10 mouse cellular contexts compared by ENCODE assay signal in the genomic region with DNA sequence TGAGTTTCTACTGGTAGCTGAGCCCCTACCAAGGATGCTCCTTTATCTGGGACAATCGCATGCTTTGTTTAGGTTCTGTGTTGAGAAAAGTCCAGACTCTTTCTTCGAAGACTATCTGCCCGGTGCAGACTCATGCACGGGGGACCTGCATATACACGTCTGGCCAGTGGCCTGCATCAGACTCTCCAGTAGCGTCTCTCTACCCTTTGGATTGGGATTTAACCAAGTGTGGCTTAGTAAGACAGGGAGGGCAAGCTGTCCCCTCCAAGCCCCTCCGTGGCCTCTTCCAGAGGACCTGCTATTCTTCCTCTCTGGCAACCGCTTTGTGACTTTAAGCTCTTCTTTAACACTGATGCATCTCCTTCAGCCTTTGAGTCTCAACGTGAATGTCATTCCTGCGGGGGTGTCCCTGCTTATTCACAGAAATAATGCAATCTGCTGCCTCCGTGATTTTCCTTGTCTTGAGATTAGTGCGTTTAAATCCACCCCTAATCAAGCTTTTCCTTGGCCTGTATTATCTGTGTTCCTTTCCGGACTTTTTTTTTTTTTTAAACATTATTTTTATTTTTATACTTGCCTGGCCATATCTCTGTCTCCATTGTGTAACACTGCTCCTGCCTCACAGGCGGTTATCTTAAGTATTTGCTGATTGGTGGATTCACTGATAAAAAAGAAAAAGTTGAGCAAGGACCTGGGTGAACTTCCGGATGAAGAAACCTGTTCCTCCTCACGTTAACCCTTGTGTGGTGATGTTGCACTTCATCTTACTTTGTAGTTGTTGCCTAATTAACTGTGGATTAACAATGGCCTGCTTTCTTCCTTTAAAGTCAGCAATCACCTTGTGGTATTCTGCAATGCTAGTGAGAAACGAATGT.
DNase-seq lines count a peak whose midpoint lies in the region; ATAC-seq lines count a peak whose summit lies in the region.
"Had no signal": no experiment of that assay in that cellular context is flagged by ENCODE, and none has a peak within 500 bp of the region (broad histone marks: within the 10 kb centered on the region; RNA-seq: fewer than 3 reads in every experiment).

No protein-coding gene starts in this region.

- peak overlapping the region; percentile 53 for H3K4me2 ChIP-seq in heart, embryonic 13.5 days
- H3K4me2 ChIP-seq: embryonic facial prominence, embryonic 15.5 days; neural tube, embryonic 13.5 days had no signal

- H3K9me3 ChIP-seq in heart, embryonic 13.5 days: no peaks in the 10 kb centered on the region
- H3K9me3 ChIP-seq: embryonic facial prominence, embryonic 15.5 days had no signal

- no peaks in the 10 kb centered on the region for H3K36me3 ChIP-seq in heart, embryonic 13.5 days
- H3K36me3 ChIP-seq: embryonic facial prominence, embryonic 15.5 days; neural tube, embryonic 13.5 days had no signal

- H3K4me3 ChIP-seq in heart, embryonic 13.5 days: no peak overlapping the region
- H3K4me3 ChIP-seq: embryonic facial prominence, embryonic 15.5 days; neural tube, embryonic 13.5 days had no signal

- peak; percentile 54 for DNase-seq in layer of hippocampus, adult 9-11 months
- no peak for DNase-seq in layer of hippocampus, postnatal 14 days (ENCODE audit: low spot score in 2 of 2)
- peak; percentile 13 for DNase-seq in c-Kit-positive CD71-positive TER-119-negative erythroid progenitor cells, embryonic 14.5 days (ENCODE audit: low read depth)
- peak; percentile 56 for DNase-seq in lung, postnatal 36 days
- DNase-seq in thymus, postnatal 14 days: no peak
- DNase-seq in ovary, postnatal 36 days (ENCODE audit: low spot score): no peak
- no peak for DNase-seq in left cerebral cortex, postnatal 36 days (ENCODE audit: low spot score in 2 of 2)

- H3K9ac ChIP-seq in heart, embryonic 13.5 days: peak overlapping the region; percentile 28; the same call in 1 of the 2 replicates
- H3K9ac ChIP-seq: embryonic facial prominence, embryonic 15.5 days; neural tube, embryonic 13.5 days had no signal

- H3K4me1 ChIP-seq in heart, embryonic 13.5 days: peaks cover 47% of the 10 kb centered on the region

- peak overlapping the region; percentile 73 for H3K27ac ChIP-seq in heart, embryonic 13.5 days (replicated peaks)
- H3K27ac ChIP-seq: embryonic facial prominence, embryonic 15.5 days; neural tube, embryonic 13.5 days had no signal

- WGBS in heart, embryonic 13.5 days: 15% methylated on average over 17 of the region's 17 CpGs

- no peaks in the 10 kb centered on the region for H3K27me3 ChIP-seq in heart, embryonic 13.5 days (replicated peaks)
- H3K27me3 ChIP-seq: embryonic facial prominence, embryonic 15.5 days; neural tube, embryonic 13.5 days had no signal

- intact Hi-C loops in left cerebral cortex, postnatal 36 days (cut with DNase I): loop anchor here (10.0 kb wide), 1 partner anchor 162 kb away; the partner anchor contains the start of gene Ppp3ca

- ATAC-seq in heart, embryonic 13.5 days (ENCODE audit: extremely low read depth, insufficient number of reproducible peaks, low FRiP score, low TSS enrichment): no peak; the same call in 1 of the 2 replicates

Comparison
In these comparisons a context has a peak if more than half of its experiments do, and no peak if none do; other contexts are left out.
1. DNase-seq: peak in layer of hippocampus, adult 9-11 months (single experiment), c-Kit-positive CD71-positive TER-119-negative erythroid progenitor cells, embryonic 14.5 days (single experiment) and lung, postnatal 36 days (single experiment); none in layer of hippocampus, postnatal 14 days (0 of 2), thymus, postnatal 14 days (single experiment), ovary, postnatal 36 days (single experiment) and left cerebral cortex, postnatal 36 days (0 of 2).